Mouse (Mus musculus) WW6 (cell line): ENCODE data around the gene Ahnak.
A peak's percentile ranks its signal among the peaks of the same experiment; 100 is the strongest.
"Not testable (repeated sequence)": the region's sequence is repeated elsewhere in the genome, so short reads cannot be mapped to it uniquely, and the experiment has no call there.

Experiments
- DNase-seq: peaks from one replicate; pipeline ENCODE4 v3.0.0-alpha.2; 2013; ENCODE audit warnings: low read depth, low spot score

Gene Ahnak

GRCm38 (mm10) chr19:9097441-9097840, 108.4 kb downstream of the Ahnak start:
- DNase-seq: no peak

DNA sequence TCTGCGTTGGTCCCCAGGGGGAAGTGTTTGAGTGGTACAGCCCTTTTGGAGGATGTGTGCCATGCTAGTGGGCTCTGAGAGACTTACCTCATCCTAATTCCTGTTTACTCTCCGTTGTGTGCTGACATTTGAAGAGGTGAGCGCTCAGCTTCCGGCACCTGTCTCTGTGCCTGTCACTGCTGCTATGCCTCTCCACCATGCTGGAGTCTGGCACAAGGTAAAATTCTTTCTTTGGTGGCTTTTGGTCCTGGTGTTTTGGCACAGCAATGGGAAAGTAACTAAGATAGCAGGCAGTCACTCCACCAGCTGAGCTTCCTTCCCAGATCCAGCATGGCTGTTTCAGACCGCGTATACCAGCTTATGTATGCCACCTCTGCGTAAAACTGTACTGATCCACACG, 110.7 kb downstream of the Ahnak start:
- no peak for DNase-seq

DNA sequence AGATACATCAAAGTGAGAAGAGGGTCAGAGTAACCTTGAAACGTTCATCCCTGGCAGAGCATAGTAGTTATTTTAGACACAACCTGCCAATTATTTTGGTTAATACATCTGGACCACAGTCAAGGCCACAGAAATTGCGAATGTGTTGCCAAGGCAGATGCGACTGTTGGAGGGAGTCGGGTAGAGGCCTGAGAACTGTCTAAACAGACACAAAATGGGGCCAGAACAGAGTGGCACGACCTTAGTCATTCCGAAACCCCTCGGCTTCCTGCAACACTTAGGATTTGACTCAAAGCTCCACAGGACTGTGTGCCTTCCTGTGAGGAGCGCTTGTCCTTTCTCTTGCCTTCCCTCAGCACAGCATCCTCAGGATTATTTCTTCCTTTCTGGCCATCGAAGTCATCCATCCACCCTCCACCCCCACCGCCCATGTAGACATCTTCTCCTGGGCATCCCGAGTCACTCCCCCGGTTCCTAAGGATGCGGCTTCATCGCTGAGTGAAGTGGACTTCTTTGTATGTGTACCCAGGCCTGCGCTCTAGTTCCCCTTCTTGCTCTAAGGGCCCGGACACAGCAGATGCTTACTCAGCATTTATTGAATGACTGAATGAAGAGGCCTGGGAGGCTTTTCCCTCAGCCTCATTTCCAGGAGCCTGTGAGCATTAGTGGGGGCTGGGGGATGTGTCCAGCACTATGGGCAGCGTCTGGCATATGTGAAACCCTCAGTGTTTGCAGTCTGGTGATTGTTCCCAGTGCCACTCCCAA, 111.4 kb downstream of the Ahnak start:
- no peak for DNase-seq

DNA sequence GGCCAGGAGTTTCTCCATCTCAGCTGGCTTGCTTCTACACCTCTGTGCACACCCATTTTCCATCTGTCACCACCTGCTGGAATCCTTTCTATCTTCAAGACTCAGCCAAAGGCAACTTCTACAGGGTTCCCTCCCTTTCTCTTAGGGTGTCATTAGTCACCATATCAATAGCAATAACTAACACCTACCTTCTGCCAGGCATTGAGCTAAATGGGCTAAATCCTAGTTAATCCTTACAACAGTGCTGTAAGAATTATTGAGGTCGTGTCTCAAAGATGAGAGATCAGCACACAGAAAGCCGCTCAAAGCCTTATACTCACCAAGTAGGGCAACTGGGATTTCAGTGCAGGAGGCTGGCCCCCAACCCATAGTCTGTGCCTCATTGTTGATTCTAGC, 112.0 kb downstream of the Ahnak start:
- no peak for DNase-seq

- DNase-seq: no peak
These were observed 114.9 kb downstream of the Ahnak start for GRCm38 (mm10) chr19:9103986-9104385.

DNA sequence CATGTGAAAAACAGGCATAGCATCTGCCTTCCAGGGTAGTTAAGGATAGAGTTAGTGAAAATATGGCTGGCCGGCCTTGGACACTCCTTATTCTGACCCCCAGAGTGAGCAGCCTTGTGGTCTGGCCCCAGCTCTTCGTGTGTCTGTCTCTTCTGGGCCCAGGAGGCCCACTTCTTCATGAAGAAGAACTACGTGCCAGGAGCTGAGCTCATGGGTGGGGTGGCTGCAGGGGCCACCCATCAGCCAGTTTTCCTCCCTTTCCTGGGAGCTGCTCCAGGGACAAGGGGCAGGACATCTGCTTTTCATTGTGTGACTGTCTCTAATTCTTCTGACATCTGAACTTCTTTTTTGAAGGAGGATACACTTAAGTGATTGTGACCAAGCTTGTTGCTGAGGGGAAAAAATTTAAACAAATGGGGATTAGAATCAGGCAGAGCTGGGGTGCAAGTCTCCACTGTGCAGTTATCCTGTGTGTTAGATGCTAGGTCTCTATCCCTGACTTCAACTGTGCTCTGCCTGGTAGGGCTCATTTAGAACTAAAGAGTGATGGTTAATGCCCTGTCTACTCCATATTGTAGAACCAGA, 116.1 kb downstream of the Ahnak start:
- no peak for DNase-seq

- no peak for DNase-seq
These were observed 117.0 kb downstream of the Ahnak start for GRCm38 (mm10) chr19:9106096-9106495.

DNA sequence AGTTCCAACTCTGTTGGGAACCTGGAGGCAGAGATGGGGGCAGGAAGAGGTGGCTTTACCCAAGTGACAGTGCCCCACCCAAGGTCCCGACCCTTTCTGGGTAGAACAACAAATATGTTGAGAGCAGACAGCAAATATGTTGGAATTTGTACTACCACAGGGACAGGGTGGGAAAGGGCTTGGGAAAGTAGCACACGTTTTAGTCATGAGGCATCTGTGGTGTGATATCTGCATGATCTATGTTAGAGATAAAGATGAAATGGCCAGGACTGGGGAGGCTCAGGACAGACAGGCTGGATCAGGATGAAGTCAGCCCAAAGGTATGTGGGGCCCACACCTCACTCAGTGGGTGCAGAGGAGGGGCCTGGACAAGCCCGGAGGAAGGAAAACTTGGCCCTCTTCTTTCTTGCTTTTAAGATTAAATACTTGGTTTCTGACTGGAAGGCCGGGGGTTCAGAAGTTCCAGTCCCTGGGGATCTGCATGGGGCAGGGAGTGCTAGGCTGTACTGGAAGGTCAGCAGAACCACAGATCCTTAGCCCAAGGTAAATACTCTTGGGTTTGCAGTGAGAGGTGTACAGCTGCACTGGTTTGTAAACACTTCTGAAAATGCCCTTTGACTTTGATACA, 117.8 kb downstream of the Ahnak start:
- DNase-seq: no peak

- no peak for DNase-seq
These were observed 118.3 kb downstream of the Ahnak start for GRCm38 (mm10) chr19:9107379-9107755.

DNA sequence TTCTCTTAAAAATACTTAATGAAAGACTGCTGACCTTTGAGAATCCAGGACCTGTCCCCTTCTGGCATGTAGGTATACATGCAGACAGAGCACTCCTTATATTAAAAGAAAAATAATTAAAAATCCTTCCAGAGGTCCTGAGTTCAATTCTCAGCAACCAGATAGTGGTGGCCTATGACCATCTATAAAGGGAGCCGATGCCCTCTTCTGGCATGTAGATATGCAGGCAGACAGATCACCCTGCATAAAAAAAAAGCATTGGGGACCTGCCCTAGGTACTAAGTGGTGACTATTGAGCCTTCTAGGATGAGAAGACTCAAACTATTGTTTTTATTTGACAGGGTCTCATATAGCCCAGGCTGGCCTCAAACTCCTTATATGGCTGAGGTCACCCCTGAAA, 119.5 kb downstream of the Ahnak start:
- DNase-seq: no peak

DNA sequence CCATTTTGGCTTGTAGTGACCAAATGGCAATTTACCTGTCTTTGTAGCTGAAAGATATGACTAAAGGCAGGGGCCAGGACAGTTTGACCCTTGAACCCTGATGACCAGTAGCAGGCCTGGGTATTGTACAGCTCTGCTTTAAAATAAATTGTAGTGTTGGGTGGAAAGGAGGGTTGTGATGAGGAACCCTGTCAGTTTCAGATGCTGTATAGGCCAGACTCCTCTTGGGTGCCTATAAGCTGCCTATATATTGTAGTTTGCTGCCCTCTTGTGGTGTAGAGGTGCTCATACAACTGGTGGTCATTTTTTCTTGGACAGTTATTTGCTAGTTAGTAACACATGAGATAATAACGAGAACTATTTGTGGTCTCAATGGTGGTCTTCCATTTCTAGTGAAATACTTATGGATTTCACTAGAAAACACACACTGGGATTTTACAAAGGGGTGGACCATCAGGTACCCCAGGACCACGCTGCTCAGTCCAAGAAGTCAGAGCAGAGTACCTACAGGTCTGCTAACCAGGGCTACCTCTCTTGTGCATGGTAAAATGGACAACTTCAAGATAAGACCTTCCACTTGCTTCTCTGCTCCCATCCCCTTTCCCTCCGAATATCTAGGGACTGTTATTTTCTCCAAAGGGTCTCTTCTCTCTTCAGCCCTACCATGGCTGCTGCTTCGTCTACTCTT, 121.2 kb downstream of the Ahnak start:
- DNase-seq: peak; percentile 33

- DNase-seq: no peak
These were observed 123.0 kb downstream of the Ahnak start for GRCm38 (mm10) chr19:9112043-9112442.

DNA sequence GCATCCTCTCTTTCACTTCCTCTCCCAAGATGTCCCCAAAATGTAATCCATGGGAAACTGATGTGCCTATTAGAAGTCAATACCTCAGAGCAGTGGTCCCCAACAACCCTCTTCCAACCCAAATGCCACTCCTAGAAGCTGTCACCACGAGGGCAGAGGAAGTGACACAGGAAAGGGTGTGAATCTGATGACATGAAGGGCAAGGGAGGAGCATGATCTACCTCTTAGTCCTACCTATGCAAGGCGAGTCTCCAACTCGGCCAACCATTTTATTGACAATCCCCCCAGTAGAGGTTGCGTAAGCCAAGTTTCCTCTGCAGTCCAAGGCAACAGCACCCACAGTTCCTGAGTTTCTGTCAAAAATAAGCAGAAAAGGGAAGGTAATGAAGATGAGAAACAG, 127.2 kb downstream of the Ahnak start:
- DNase-seq: no peak

GRCm38 (mm10) chr19:9117275-9117674, 128.2 kb downstream of the Ahnak start:
- DNase-seq: no peak

DNA sequence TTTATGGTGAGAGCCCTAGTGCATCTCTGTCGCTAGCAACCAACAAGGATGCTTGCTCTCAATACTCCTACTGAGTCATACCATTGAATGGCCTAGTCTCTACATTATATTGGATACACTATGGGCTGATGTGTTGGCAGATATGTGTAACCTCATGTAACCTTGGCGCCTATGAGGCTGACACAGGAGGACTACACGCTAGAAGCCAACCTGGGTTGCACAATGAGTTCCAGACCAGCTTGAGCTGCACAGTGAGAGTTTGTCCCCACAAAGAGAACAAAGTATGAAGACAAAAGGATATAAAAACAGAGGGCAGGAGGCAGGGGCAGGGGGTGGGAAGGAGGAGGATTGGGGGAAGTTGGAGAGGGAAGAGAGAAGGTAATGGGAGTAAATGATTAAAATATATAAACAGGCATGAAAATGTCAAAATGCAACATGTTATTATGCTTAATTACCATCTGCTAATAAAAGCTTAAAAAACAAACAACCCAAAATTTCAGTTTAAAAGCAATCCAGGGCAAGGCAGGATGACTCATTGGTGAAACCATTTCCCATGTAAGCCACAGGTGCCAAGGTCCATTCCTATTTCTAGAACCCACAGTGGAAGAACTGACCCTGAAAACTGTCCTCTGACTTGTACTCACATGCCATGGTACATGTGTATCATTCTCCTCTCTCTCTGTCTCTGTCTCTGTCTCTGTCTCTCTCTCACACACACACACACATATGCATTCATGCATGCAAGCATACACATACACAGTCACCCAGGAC, 130.8 kb downstream of the Ahnak start:
- DNase-seq: no peak

DNA sequence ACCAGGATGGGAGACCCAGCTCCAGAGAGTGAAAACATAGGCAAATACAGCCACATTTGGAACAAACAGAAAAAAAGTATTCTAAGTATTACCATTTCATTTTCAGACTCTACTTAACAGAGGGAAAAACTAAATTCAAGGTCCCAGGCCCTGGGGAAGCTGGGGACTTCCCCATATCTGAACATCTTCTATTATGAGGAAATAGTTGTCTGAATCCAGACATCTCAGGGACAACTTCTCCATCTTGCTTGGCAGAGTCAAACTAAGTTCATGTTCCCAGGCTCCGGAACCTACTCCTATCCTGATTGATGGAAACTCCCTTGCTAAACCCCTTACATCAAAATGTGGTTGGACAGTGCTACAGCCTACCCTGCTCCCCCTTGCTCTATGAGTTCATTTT, 133.3 kb downstream of the Ahnak start:
- no peak for DNase-seq

DNA sequence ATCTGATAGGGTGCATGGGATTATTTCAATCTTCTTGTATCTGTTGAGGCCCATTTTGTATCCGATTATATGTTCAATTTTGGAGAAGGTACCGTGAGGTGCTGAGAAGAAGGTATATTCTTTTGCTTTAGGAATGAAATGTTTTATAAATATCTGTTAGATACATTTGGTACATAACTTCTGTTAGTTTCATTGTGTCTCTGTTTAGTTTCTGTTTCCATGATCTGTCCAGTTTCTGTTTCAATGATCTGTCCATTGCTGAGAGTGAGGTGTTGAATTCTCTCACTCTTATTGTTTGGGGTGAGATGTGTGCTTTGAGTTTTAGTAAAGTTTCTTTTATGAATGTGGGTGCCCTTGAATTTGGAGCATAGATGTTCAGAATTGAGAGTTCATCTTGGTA, 134.9 kb downstream of the Ahnak start:
- not testable (repeated sequence) for DNase-seq
